ENCODE assay signal across 8 mouse cellular contexts in genomic region chr8:123422056-123422780, GRCm38 (mm10). TPM values are rescaled to one million over a fixed set of nuclear protein-coding genes. Genes with fewer than 3 reads are reported as not detected.
DNase-seq lines count a peak whose midpoint lies in the region; ATAC-seq and TF ChIP-seq lines count a peak whose summit lies in the region.

No protein-coding gene starts in this region.

- H3K27me3 ChIP-seq in hindbrain, postnatal 0 days (ENCODE audit: insufficient read depth, low read length), result no peaks in the 10 kb centered on the region

- H3K4me1 ChIP-seq in hindbrain, postnatal 0 days (ENCODE audit: insufficient read depth, low read length), result no peaks in the 10 kb centered on the region

- peak overlapping the region; percentile 44 for H3K4me2 ChIP-seq in hindbrain, postnatal 0 days (ENCODE audit: low read depth, low read length)

- intact Hi-C loops in left cerebral cortex, postnatal 25 days (cut with DNase I), result loop anchor here (1.0 kb wide), 1 partner anchor 14 kb away; no protein-coding TSS in a partner anchor

- H3K36me3 ChIP-seq in hindbrain, postnatal 0 days (ENCODE audit: insufficient read depth, low read length), result peaks cover 33% of the 10 kb centered on the region

- peak; percentile 92 for ATAC-seq in frontal cortex, adult (ENCODE audit: low TSS enrichment)
- ATAC-seq in hindbrain, postnatal 0 days, result peak; percentile 80
- ATAC-seq in megakaryocyte progenitor cell, adult 5-6 weeks (replicated peaks; ENCODE audit: poor library complexity), result peak; percentile 87

- 0 out of 2 replicates have a peak overlapping the region, but pooled peaks have one; percentile 3 for H3K4me3 ChIP-seq in hindbrain, postnatal 0 days (ENCODE audit: low read length)

- WGBS in hindbrain, postnatal 0 days, result 19% methylated on average over 17 of the region's 17 CpGs

- peak; percentile 65 to 90 for DNase-seq in adrenal gland, adult (ENCODE audit: inconsistent age in 2 of 2, low spot score in 1 of 2)
- no peak for DNase-seq in adrenal gland, adult 8-10 months
- peak; percentile 87 to 92 for DNase-seq in cerebellum, postnatal 10 days
- DNase-seq in hindbrain, postnatal 0 days (ENCODE audit: low spot score), result peak; percentile 87
- DNase-seq in left cerebral cortex, postnatal 25 days (ENCODE audit: low spot score in 2 of 2), result peak; percentile 85 to 93
- peak; percentile 83 to 87 for DNase-seq in right cerebral cortex, postnatal 10 days (ENCODE audit: low spot score in 2 of 2)

- peak; percentile 80 for TF ChIP-seq CTCF in hindbrain, postnatal 0 days (IDR thresholded peaks at IDR 0.05; ENCODE audit: low read depth)

- H3K9me3 ChIP-seq in hindbrain, postnatal 0 days (ENCODE audit: low read length), result peaks cover 5% of the 10 kb centered on the region

- H3K27ac ChIP-seq in hindbrain, postnatal 0 days, result no peak overlapping the region

- H3K9ac ChIP-seq in hindbrain, postnatal 0 days (replicated peaks; ENCODE audit: low read length), result no peak overlapping the region

RNA-seq across cellular contexts. Expression of gene Def8, which starts 1.1 kb away (rescaled TPM):
- total RNA-seq in adrenal gland, adult 8-10 months (2022), result 10 to 100 TPM; 27.8 to 40.1 (median 34.2) TPM
- 46.3 and 62.7 TPM in 2 replicates for total RNA-seq in hindbrain, postnatal 0 days (2014; rRNA removed)
- 37.9 and 38.8 TPM in 2 replicates for polyA plus RNA-seq in hindbrain, postnatal 0 days (2015; fragmentation: Nextera tagmentation; extraction: Ambion mirVana)
- total RNA-seq in left cerebral cortex, postnatal 25 days (2021), result 10 to 100 TPM; 67.6 to 68.8 TPM
- 30.0 and 33.6 TPM in 2 replicates for total RNA-seq in megakaryocyte progenitor cell, adult 5-6 weeks (2015)
- total RNA-seq in megakaryocyte progenitor cell, adult 5-6 weeks (2017), result 47.5 and 63.1 TPM in 2 replicates

RNA-seq across cellular contexts. Expression of gene Tubb3, which starts 11.0 kb away (rescaled TPM):
- total RNA-seq in adrenal gland, adult 8-10 months (2022), result 1 to 10 TPM; 2.9 to 9.7 (median 6.6) TPM
- total RNA-seq in hindbrain, postnatal 0 days (2014; rRNA removed), result 3,792 and 3,923 TPM in 2 replicates
- polyA plus RNA-seq in hindbrain, postnatal 0 days (2015; fragmentation: Nextera tagmentation; extraction: Ambion mirVana), result 1,431 and 1,610 TPM in 2 replicates
- 100 to 1,000 TPM; 447 to 452 TPM for total RNA-seq in left cerebral cortex, postnatal 25 days (2021)
- 0.15 TPM in 1 of 2 replicates, not detected in the other for total RNA-seq in megakaryocyte progenitor cell, adult 5-6 weeks (2015)
- total RNA-seq in megakaryocyte progenitor cell, adult 5-6 weeks (2017), result 0.17 TPM in 1 of 2 replicates, not detected in the other

RNA-seq across cellular contexts. Expression of gene Mc1r, which starts 15.3 kb away (rescaled TPM):
- total RNA-seq in adrenal gland, adult 8-10 months (2022), result under 1 TPM in 1 of 4 experiments, not detected in 3; 0.13 TPM
- not detected in 2 replicates for total RNA-seq in hindbrain, postnatal 0 days (2014; rRNA removed)
- 0.05 and 0.08 TPM in 2 replicates for polyA plus RNA-seq in hindbrain, postnatal 0 days (2015; fragmentation: Nextera tagmentation; extraction: Ambion mirVana)
- under 1 TPM in 1 of 2 experiments, not detected in 1; 0.09 TPM for total RNA-seq in left cerebral cortex, postnatal 25 days (2021)
- total RNA-seq in megakaryocyte progenitor cell, adult 5-6 weeks (2015), result not detected in 2 replicates
- total RNA-seq in megakaryocyte progenitor cell, adult 5-6 weeks (2017), result 0.12 and 0.14 TPM in 2 replicates

RNA-seq across cellular contexts. Expression of gene Tcf25, which starts 48.7 kb away (rescaled TPM):
- 100 to 1,000 TPM; 223 to 301 (median 278) TPM for total RNA-seq in adrenal gland, adult 8-10 months (2022)
- total RNA-seq in hindbrain, postnatal 0 days (2014; rRNA removed), result 540 and 551 TPM in 2 replicates
- polyA plus RNA-seq in hindbrain, postnatal 0 days (2015; fragmentation: Nextera tagmentation; extraction: Ambion mirVana), result 407 and 411 TPM in 2 replicates
- total RNA-seq in left cerebral cortex, postnatal 25 days (2021), result 100 to 1,000 TPM; 568 to 614 TPM
- total RNA-seq in megakaryocyte progenitor cell, adult 5-6 weeks (2015), result 73.1 and 90.2 TPM in 2 replicates
- total RNA-seq in megakaryocyte progenitor cell, adult 5-6 weeks (2017), result 89.8 and 94.1 TPM in 2 replicates

RNA-seq across cellular contexts. Expression of gene Afg3l1, which starts 55.5 kb away (rescaled TPM):
- 10 to 100 TPM; 69.7 to 99.4 (median 85.1) TPM for total RNA-seq in adrenal gland, adult 8-10 months (2022)
- total RNA-seq in hindbrain, postnatal 0 days (2014; rRNA removed), result 16.6 and 26.7 TPM in 2 replicates
- 45.6 and 49.6 TPM in 2 replicates for polyA plus RNA-seq in hindbrain, postnatal 0 days (2015; fragmentation: Nextera tagmentation; extraction: Ambion mirVana)
- 10 to 100 TPM; 33.4 to 34.0 TPM for total RNA-seq in left cerebral cortex, postnatal 25 days (2021)
- total RNA-seq in megakaryocyte progenitor cell, adult 5-6 weeks (2015), result 12.1 and 16.1 TPM in 2 replicates
- 20.9 and 21.9 TPM in 2 replicates for total RNA-seq in megakaryocyte progenitor cell, adult 5-6 weeks (2017)

Comparison
In these comparisons a context has a peak if more than half of its experiments do, and no peak if none do; other contexts are left out.
1. RNA of gene Tubb3, which starts 11.0 kb away (total RNA-seq): 3,792 to 3,923 TPM in hindbrain, postnatal 0 days and 447 to 452 TPM in left cerebral cortex, postnatal 25 days; 2.9 to 9.7 TPM in adrenal gland, adult 8-10 months and 0.15 to 0.17 TPM in megakaryocyte progenitor cell, adult 5-6 weeks; every median in the first group is over 10 times any median in the second.
2. Peak in every context shown above with its lines, with median percentiles within 50 percentile points of each other: ATAC-seq.